Mouse (Mus musculus) ES-E14 (cell line): ENCODE data around the gene Ccdc90b.

Experiments
- HCFC1 ChIP-seq: IDR thresholded peaks from 2 replicates; pipeline ENCODE4 v1.6.1; 2012; ENCODE audit warnings: low read length, inconsistent platforms, borderline replicate concordance; ENCODE audit not compliant: insufficient read depth
- MAFK ChIP-seq: IDR thresholded peaks from 2 replicates; pipeline ENCODE4 v1.6.1; 2014; ENCODE audit warnings: mild to moderate bottlenecking, low read depth, low read length, inconsistent platforms; ENCODE audit not compliant: insufficient read depth

GRCm38 (mm10) chr7:92560986-92561876, at the start of gene Ccdc90b:
- peak; percentile 98 for TF ChIP-seq HCFC1
- TF ChIP-seq MAFK = no peak
